Mouse (Mus musculus) left cerebral cortex, postnatal 10 days (tissue): ENCODE measurements around the gene Ppdpf. TPM values are rescaled to one million over a fixed set of nuclear protein-coding genes. Genes with fewer than 3 reads are reported as not detected.
A peak's percentile ranks its signal among the peaks of the same experiment; 100 is the strongest.

Source experiments
- DNase-seq, 2 experiments: peaks; one replicate each; pipeline ENCODE4 v3.0.0; 2021 to 2022; ENCODE audit warnings: low spot score in 2 of 2, mixed read lengths in 1 of 2; ENCODE audit errors: extremely low spot score in 1 of 2
- intact Hi-C: fragments of 180-260 bp; cut with DNase I; formaldehyde crosslinking; loops from one replicate; pipeline ENCODE4 v1.15.1; 2025
- total RNA-seq, 2 experiments: library from RNA; stranded (reverse); gene quantifications; 2 replicates each; pipeline ENCODE4 v1.2.3; 2021

The Ppdpf gene
- total RNA-seq, result 100 to 1,000 TPM; 111 to 117 TPM

GRCm38 (mm10) chr2:181187121-181188000, at the start of gene Ppdpf:
Gene Ppdpf (plus strand): TSS chr2:181187247.
- peak; percentile 90 to 95 for DNase-seq
- intact Hi-C loops, result loop anchor here (5.0 kb wide), 2 partner anchors 100 to 145 kb away; partner anchors contain the start of gene Gmeb2

DNA sequence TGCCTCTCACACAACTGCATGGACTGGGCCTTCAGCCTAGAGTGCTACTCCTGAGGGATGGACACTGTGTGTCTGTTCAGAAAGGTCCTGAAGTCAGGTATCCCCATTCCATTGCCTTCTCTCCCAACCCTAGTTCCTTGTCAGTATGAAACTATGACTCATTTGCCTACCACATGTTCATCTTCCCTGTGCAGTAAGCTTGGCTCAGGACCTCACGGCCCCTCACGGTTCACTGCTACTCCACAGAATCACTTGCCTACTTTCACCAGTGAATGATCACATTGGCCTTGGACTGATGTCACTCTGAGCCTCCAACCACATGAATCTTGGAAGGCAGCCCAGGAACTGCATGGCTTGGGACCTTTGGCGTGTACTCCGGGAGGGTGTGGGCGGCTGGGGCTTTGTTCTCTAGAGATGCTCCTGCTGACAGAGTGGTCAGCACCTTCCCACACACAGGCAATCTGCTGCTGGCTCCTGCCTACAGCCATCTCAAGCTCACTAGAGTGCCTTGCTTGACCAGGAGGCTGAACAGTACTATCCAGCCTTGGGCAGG, 47.3 kb upstream of the Ppdpf start:
- DNase-seq, result no peak
- intact Hi-C loops, result no loop called here

DNA sequence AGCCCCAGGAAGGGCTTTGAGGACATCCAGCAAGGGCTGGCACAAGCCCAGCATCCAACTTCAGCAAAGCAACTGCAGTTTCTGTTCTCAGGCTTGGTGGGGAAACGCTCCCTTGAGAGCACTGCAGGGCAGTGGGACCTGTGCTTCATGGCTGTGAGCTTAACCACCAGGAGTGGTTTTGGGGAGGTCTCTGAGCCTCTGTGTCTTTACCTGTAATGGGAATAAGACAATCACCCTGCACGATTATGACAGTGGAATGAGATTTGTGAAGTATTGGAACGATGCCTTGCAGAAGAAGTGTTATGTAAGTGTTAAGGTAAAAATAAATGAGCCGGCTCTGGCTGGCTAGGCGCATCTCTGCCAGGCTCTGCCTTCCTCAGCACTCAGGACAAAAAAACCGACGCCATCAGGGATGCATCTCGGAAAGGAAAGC, 44.3 kb upstream of the Ppdpf start:
- intact Hi-C loops, result no loop called here
- peak in 1 of 2 experiments; percentile 52 for DNase-seq

DNA sequence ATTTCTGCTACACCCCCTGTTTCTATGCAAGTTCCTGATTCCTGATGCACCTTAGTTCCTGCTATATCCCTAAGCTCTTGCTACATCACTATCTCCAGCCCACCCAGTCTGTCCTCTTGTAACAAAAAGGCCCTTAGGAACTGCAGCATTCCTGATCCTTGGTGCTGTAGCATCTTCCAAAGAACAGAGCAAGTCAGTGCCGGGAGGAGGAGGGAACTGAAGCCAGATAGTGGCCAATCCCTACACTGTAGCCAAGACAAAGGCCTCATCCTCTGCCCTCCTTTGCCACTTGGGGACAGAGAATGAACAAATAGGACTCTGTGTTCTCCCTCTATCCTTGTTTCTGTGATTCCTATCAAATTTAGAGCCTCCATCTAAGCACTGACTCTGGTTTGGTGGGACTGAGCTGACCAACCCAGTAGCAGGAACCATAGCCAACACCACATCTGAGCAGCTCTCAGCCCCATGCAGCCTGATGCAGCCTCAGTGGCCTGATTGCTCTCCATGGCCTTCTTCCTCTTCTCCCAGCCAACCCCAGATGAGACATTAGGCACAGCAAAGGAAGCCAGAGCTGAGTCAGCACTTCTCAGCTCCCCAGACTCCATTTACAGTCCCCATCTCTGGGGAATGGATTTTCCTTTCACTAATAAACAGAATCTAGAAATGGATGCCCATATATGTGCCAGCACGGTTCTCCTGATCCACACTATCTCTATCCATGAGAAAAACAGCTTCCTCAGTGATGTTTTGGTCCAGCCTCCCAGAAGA, 43.4 kb upstream of the Ppdpf start:
- intact Hi-C loops, result no loop called here
- no peak for DNase-seq

DNA sequence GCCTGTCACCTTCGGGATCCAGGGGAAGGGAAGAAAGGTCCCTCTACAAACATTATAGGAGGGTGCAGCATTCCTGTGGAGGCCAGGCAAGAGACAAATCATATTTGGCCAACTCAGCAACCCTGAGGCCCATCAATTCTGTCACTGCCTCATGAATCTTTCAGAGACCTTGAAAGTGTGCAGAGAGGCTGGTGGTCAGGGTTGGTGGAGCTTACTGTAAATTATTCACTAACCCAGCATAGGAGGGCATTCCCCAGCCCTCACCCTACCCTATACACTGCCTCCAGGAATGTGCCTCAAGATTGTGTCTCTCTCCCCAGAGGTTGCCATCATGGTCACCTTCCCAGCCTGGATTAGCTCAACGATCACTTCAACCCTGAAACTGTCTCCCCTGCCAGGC, 42.4 kb upstream of the Ppdpf start:
- intact Hi-C loops, result no loop called here
- no peak for DNase-seq

DNA sequence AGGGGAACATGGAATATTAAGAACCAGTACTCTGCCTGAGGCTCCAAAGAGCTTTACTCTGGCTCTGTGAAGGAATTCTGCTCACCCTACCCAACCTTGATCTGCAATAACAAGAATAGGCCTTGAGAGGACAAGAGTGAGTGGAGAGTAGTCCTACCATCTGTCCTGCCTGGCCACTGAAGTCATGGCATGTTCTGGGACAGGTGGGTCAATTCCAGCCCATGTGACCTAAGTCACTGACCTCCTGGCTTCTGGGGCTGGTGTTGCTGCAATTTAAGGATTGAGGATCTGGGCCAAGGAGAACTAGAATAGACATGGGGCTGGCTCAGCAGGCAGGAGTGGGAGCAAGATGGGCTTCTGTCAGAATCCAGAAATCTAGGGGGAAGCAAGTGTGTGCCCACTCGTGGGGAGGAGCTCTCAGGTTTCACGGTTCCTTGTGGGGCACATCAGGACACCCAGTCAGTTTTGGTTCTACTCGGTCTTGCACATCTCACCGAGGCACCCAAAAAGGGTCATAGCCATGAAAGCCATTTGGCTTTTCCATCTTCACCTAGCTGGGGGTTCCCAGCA, 40.0 kb upstream of the Ppdpf start:
- intact Hi-C loops, result no loop called here
- DNase-seq, result no peak

DNA sequence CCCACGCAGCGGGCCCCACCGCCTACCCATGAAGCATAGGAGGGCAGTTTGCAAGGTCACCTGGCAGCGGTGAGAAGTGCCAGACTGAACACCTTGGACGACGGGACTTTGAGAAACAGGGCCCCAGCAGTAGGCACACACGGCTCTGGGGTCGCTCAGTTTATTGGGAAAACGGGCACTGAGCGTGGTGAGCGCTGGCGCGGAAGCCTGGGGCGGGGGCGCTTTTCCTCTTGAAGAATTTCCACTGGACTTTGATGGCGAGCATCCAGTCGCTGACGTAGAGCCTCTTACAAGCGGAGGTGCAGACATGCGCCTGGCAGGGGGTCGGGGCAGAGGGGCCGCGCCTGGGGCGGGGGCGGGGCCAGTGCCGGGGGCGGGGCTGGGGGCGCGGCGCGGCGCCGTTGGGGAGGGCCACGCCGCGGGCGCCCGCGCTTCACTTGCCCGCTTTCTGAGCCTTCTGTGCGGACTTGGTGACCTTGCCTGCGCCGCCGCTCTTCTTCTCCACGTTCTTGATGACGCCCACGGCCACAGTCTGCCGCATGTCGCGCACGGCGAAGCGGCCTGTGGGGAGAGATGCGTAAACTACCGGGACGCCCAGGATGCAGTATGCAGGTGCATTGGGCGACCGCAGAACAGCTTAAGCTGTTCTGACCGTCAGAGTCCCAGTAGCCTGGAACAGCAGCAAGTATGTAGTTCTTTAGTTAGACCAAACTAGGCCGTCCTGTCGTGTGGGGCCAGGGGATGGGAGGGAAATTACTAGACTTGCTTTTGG, 39.3 kb upstream of the Ppdpf start:
- peak in 1 of 2 experiments; percentile 77 for DNase-seq
- intact Hi-C loops, result no loop called here

DNA sequence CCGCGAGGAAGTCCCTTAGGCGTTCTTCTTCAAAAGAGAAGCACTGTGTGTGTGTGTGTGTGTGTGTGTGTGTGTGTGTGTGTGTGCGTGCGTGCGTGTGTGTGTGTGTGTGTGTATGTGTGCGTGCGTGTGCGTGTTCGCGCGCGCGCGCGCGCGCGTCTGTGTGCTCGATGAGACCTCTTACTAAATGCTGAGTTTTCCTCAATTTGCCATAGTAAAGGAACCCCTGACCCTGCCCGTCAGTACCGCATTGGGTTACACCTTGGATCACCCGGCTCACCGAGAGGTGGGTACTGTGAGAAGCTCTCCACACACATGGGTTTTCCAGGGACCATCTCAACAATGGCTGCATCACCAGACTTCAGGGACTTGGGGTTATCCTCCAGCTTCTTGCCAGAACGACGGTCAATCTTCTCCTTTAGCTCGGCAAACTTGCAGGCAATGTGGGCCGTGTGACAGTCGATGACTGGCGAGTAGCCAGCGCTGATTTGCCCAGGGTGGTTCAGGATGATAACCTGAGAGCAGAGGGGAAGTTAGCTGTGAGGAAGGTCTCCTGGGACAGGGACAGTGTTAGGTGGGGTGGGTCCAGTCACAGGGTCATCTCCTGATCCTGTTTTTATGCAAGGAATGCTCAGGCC, 38.6 kb upstream of the Ppdpf start:
- intact Hi-C loops, result no loop called here
- peak in 1 of 2 experiments; percentile 47 for DNase-seq

GRCm38 (mm10) chr2:181150281-181150680, 36.8 kb upstream of the Ppdpf start:
- intact Hi-C loops, result no loop called here
- no peak for DNase-seq

- intact Hi-C loops, result no loop called here
- no peak for DNase-seq
Measured at GRCm38 (mm10) chr2:181152701-181153100, 34.3 kb upstream of the Ppdpf start.

- no peak for DNase-seq
- intact Hi-C loops, result no loop called here
Measured at GRCm38 (mm10) chr2:181153131-181153530, 33.9 kb upstream of the Ppdpf start.

DNA sequence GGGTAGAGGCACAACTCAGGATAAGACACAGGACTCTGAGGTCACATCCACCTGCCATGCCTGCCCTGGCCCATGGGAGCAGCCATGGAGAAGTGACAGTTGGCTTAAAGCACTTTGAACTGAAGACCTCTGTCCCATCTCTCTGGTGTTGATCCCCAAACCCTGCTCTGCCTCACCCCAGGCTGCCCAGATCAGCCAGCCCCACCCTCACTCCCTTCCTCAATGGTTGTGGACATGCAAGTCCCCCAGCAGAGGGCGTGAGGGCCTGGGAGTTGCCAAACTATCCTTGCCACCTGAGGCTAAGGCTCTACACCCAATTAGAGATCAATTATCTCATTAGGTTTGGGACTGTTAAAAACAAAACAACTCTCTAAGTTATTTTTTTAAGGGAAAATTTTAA, 33.2 kb upstream of the Ppdpf start:
- DNase-seq, result peak in 1 of 2 experiments; percentile 59
- intact Hi-C loops, result no loop called here

GRCm38 (mm10) chr2:181154361-181154760, 32.7 kb upstream of the Ppdpf start:
- DNase-seq, result no peak
- intact Hi-C loops, result no loop called here

GRCm38 (mm10) chr2:181154831-181155415, 32.1 kb upstream of the Ppdpf start:
- intact Hi-C loops, result no loop called here

GRCm38 (mm10) chr2:181155801-181156200, 31.2 kb upstream of the Ppdpf start:
- DNase-seq, result peak in 1 of 2 experiments; percentile 62
- intact Hi-C loops, result no loop called here

More at GRCm38 (mm10) chr2:181154831-181155415, 32.1 kb upstream of the Ppdpf start:
- DNase-seq, result no peak

DNA sequence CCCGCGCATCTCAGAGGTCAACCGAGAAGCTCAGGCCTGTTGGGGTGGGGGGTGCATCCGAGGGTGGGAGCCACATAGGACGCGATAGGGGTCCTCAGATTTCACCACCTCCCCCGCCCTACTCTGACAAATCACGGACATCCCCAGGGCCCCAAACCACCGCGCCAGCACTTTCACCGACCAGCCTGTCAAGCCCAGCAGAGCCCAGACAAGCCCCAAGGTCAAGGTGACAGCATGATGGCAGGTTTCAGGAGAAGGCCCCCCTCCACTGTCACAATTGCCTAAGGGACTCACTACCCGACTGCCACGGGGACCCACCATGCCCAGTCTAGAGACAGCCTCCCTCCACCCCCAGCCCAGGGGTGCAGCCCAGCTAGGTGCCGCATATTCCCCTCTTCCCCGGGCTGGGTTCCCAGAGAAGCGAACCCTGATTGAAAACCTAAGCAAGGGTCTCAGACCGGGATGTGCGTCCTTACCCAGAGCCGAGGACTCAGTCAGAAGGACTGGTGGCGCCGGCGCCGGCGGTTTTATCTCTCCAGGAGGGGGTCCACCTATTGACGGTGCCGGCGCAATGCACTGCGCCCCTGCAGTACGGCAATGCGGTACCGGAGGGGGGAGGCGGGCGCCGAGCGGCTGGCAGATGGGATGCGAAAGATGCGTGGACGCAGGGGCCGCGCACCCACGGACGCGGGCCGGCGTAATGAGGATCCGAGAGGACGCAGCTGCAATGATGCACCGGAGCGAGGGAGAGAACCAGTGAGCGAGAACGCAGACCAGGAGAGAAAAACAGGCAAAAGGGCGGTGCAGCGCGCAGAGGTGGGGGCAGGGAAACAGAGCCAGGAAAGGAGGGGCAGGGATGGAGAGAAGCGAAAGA, 30.6 kb upstream of the Ppdpf start, which contains the start of gene Eef1a2:
Gene Eef1a2 (minus strand): TSS at position 767 of the 874 bp plus-strand sequence.
- intact Hi-C loops, result no loop called here
- DNase-seq, result peak; percentile 80 to 84

- no peak for DNase-seq
- intact Hi-C loops, result no loop called here
Measured at GRCm38 (mm10) chr2:181157180-181157579, 29.9 kb upstream of the Ppdpf start.
